ENCODE assay signal across 24 mouse cellular contexts in the genomic region with DNA sequence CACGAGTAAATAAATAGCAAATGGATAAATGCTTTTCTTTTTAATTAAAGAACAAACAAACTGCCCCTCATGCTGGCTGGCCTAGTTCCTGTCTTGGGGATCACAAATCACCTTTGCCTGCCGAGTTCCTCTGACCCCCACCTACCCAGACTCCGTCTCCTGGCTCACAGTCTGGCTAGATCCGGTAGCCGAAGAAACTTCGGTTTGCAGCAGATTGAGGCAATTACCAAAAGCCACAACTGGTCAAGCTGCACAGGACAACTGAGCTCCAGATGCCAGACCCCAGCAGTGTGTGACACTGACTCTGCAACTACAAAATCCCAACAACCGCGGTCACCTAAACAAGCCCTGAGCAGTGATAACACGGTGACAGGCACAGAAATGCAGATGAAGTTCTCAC. TPM values are rescaled to one million over a fixed set of nuclear protein-coding genes. Genes with fewer than 3 reads are reported as not detected.
DNase-seq lines count a peak whose midpoint lies in the region; ATAC-seq and TF ChIP-seq lines count a peak whose summit lies in the region.
"Had no signal": no experiment of that assay in that cellular context is flagged by ENCODE, and none has a peak within 500 bp of the region (broad histone marks: within the 10 kb centered on the region; RNA-seq: fewer than 3 reads in every experiment).

No protein-coding gene starts in this region.

- no peak overlapping the region for H3K9ac ChIP-seq in lung, embryonic 14.5 days
- 0 out of 2 replicates have a peak overlapping the region, but pooled peaks have one; percentile 16 for H3K9ac ChIP-seq in embryonic facial prominence, embryonic 14.5 days (ENCODE audit: low read depth, low read length)
- no peak overlapping the region for H3K9ac ChIP-seq in limb, embryonic 14.5 days (ENCODE audit: low read depth, low read length, severe bottlenecking)
- H3K9ac ChIP-seq: hindbrain, embryonic 14.5 days; liver, postnatal 0 days had no signal

- no peak overlapping the region for H3K4me3 ChIP-seq in lung, embryonic 14.5 days (ENCODE audit: low read depth, low read length)
- H3K4me3 ChIP-seq in lung, adult 2 months (replicated peaks; ENCODE audit: extremely low read depth, low read depth, low read length), result no peak overlapping the region
- H3K4me3 ChIP-seq in embryonic facial prominence, embryonic 14.5 days (ENCODE audit: low read depth, low read length), result no peak overlapping the region
- no peak overlapping the region for H3K4me3 ChIP-seq in limb, embryonic 14.5 days (replicated peaks; ENCODE audit: low read length)
- no peak overlapping the region for H3K4me3 ChIP-seq in midbrain, embryonic 10.5 days
- H3K4me3 ChIP-seq: erythroblast, embryonic 14.5 days; megakaryocyte, embryonic 14.5 days had no signal

- no peak overlapping the region for H3K4me2 ChIP-seq in lung, embryonic 14.5 days
- no peak overlapping the region for H3K4me2 ChIP-seq in embryonic facial prominence, embryonic 14.5 days (ENCODE audit: low read depth, low read length)
- no peak overlapping the region for H3K4me2 ChIP-seq in limb, embryonic 14.5 days (replicated peaks; ENCODE audit: low read depth, low read length, severe bottlenecking)
- H3K4me2 ChIP-seq: hindbrain, embryonic 14.5 days; liver, embryonic 11.5 days had no signal

- TF ChIP-seq POLR2A in lung, adult 2 months (IDR thresholded peaks at IDR 0.05; ENCODE audit: borderline replicate concordance, extremely low read depth, low read depth, low read length), result no peak
- no peak for TF ChIP-seq POLR2A in limb, embryonic 14.5 days (IDR thresholded peaks at IDR 0.05; ENCODE audit: borderline replicate concordance, extremely low read depth, insufficient read depth, insufficient read length)

- DNase-seq in embryo, embryonic 10 days (ENCODE audit: low spot score), result peak; percentile 51
- DNase-seq in embryo, embryonic 9.5 days (ENCODE audit: extremely low spot score), result no peak
- DNase-seq in lung, embryonic 14.5 days, result no peak
- DNase-seq in lung, adult 2 months, result no peak
- DNase-seq in embryonic facial prominence, embryonic 14.5 days (ENCODE audit: low spot score), result no peak
- DNase-seq in limb, embryonic 14.5 days (ENCODE audit: low spot score), result no peak
- DNase-seq in spleen, adult 18-20 months, result no peak
- DNase-seq in midbrain, embryonic 10.5 days (ENCODE audit: low spot score), result no peak
- DNase-seq: adrenal gland, adult 2 months; cerebellum, adult 2 months; cerebellum, postnatal 36 days; gastrocnemius, postnatal 25 days; heart, adult 18-20 months; kidney, adult 8-10 months; kidney, postnatal 25 days; liver, postnatal 0 days; lung, postnatal 36 days; midbrain, embryonic 14.5 days had no signal

- TF ChIP-seq CTCF in lung, embryonic 14.5 days (IDR thresholded peaks at IDR 0.05; ENCODE audit: low read depth), result no peak
- TF ChIP-seq CTCF in lung, adult 2 months (IDR thresholded peaks at IDR 0.05; ENCODE audit: insufficient read depth, low read length), result no peak

- H3K4me1 ChIP-seq in lung, embryonic 14.5 days (ENCODE audit: insufficient read depth), result peaks cover 13% of the 10 kb centered on the region
- peaks cover 2% of the 10 kb centered on the region; the same call in 1 of the 2 replicates for H3K4me1 ChIP-seq in lung, adult 2 months (ENCODE audit: control insufficient read depth, insufficient read depth, low read length)
- H3K4me1 ChIP-seq in embryonic facial prominence, embryonic 14.5 days (ENCODE audit: control insufficient read depth, insufficient read depth, low read length), result peaks cover 32% of the 10 kb centered on the region
- peaks cover 20% of the 10 kb centered on the region for H3K4me1 ChIP-seq in limb, embryonic 14.5 days (ENCODE audit: control insufficient read depth, insufficient read depth, low read length)
- peaks cover 61% of the 10 kb centered on the region for H3K4me1 ChIP-seq in midbrain, embryonic 10.5 days

- H3K36me3 ChIP-seq in lung, embryonic 14.5 days (ENCODE audit: insufficient read depth), result no peaks in the 10 kb centered on the region
- H3K36me3 ChIP-seq in embryonic facial prominence, embryonic 14.5 days (ENCODE audit: control insufficient read depth, insufficient read depth, low read length), result no peaks in the 10 kb centered on the region; the same call in 1 of the 2 replicates
- H3K36me3 ChIP-seq in limb, embryonic 14.5 days (ENCODE audit: control insufficient read depth, insufficient read depth, low read length), result peaks cover 4% of the 10 kb centered on the region; the same call in 1 of the 2 replicates
- H3K36me3 ChIP-seq in midbrain, embryonic 10.5 days, result peaks cover 10% of the 10 kb centered on the region

- no peaks in the 10 kb centered on the region for H3K9me3 ChIP-seq in lung, embryonic 14.5 days (ENCODE audit: low read depth, low read length)
- no peaks in the 10 kb centered on the region for H3K9me3 ChIP-seq in embryonic facial prominence, embryonic 14.5 days (ENCODE audit: control insufficient read depth, low read length)
- no peaks in the 10 kb centered on the region for H3K9me3 ChIP-seq in limb, embryonic 14.5 days (ENCODE audit: control insufficient read depth, low read length)
- H3K9me3 ChIP-seq in midbrain, embryonic 10.5 days (replicated peaks), result no peaks in the 10 kb centered on the region

- H3K27me3 ChIP-seq in lung, embryonic 14.5 days (ENCODE audit: insufficient read depth, low read length), result no peaks in the 10 kb centered on the region
- no peaks in the 10 kb centered on the region for H3K27me3 ChIP-seq in embryonic facial prominence, embryonic 14.5 days (replicated peaks; ENCODE audit: control insufficient read depth, insufficient read depth, low read length)
- H3K27me3 ChIP-seq in limb, embryonic 14.5 days (ENCODE audit: control insufficient read depth, insufficient read depth, low read length), result no peaks in the 10 kb centered on the region
- no peaks in the 10 kb centered on the region for H3K27me3 ChIP-seq in midbrain, embryonic 10.5 days (ENCODE audit: low read depth, poor library complexity, severe bottlenecking)

- H3K27ac ChIP-seq in lung, embryonic 14.5 days (ENCODE audit: low read depth), result 0 out of 2 replicates have a peak overlapping the region, but pooled peaks have one; percentile 8
- no peak overlapping the region for H3K27ac ChIP-seq in embryonic facial prominence, embryonic 14.5 days (replicated peaks; ENCODE audit: low read depth, low read length)
- 0 out of 2 replicates have a peak overlapping the region, but pooled peaks have one; percentile 10 for H3K27ac ChIP-seq in limb, embryonic 14.5 days (replicated peaks; ENCODE audit: low read depth, low read length)
- no peak overlapping the region for H3K27ac ChIP-seq in midbrain, embryonic 10.5 days (replicated peaks)
- H3K27ac ChIP-seq: hindbrain, embryonic 14.5 days; stomach, postnatal 0 days had no signal

- 34% methylated on average over 9 of the region's 9 CpGs for WGBS in lung, embryonic 14.5 days
- WGBS in lung, adult 2 months, result 63% methylated on average over 9 of the region's 9 CpGs
- 30% methylated on average over 9 of the region's 9 CpGs for WGBS in embryonic facial prominence, embryonic 14.5 days
- 14% methylated on average over 9 of the region's 9 CpGs for WGBS in limb, embryonic 14.5 days
- WGBS in midbrain, embryonic 10.5 days, result 42% methylated on average over 9 of the region's 9 CpGs

- ATAC-seq in lung, embryonic 14.5 days (ENCODE audit: insufficient read depth), result no peak
- ATAC-seq in embryonic facial prominence, embryonic 14.5 days (ENCODE audit: low read depth), result no peak
- ATAC-seq in limb, embryonic 14.5 days (ENCODE audit: low FRiP score, low read depth), result no peak
- ATAC-seq: forebrain, embryonic 14.5 days; liver, postnatal 0 days had no signal

RNA-seq across cellular contexts. Expression of a gene that starts 34.8 kb away (rescaled TPM):
- 38.3 and 41.1 TPM in 2 replicates for polyA plus RNA-seq in lung, embryonic 14.5 days (2014; fragmentation: Nextera tagmentation; extraction: Ambion mirVana)
- 27.8 and 30.1 TPM in 2 replicates for polyA plus RNA-seq in lung, adult 2 months (2012; rRNA removed)
- 42.3 and 46.3 TPM in 2 replicates for polyA plus RNA-seq in embryonic facial prominence, embryonic 14.5 days (2014; fragmentation: Nextera tagmentation; extraction: Ambion mirVana)
- 78.1 and 103 TPM in 2 replicates for polyA plus RNA-seq in limb, embryonic 14.5 days (2012; rRNA removed)
- polyA plus RNA-seq in limb, embryonic 14.5 days (2014; fragmentation: Nextera tagmentation; extraction: Ambion mirVana), result 47.9 and 54.9 TPM in 2 replicates
- 24.2 and 25.7 TPM in 2 replicates for polyA plus RNA-seq in midbrain, embryonic 10.5 days (2016; fragmentation: Nextera tagmentation; extraction: Ambion mirVana)

Comparison
In these comparisons a context has a peak if more than half of its experiments do, and no peak if none do; other contexts are left out.
1. H3K27ac ChIP-seq: peak in lung, embryonic 14.5 days (single experiment) and limb, embryonic 14.5 days (single experiment); none in embryonic facial prominence, embryonic 14.5 days (single experiment) and midbrain, embryonic 10.5 days (single experiment).